Mouse (Mus musculus) telencephalon, adult 2 months (tissue): ENCODE measurements around the gene Hsf5.
A peak's percentile ranks its signal among the peaks of the same experiment; 100 is the strongest.

Experiments
- DNase-seq: peaks from one replicate; pipeline ENCODE4 v3.0.0-alpha.2; 2011; ENCODE audit warnings: low read depth, low spot score

Hsf5 gene

GRCm38 (mm10) chr11:87687246-87688225, 70.6 kb downstream of the Hsf5 start:
- no peak for DNase-seq

GRCm38 (mm10) chr11:87688478-87689203, 71.7 kb downstream of the Hsf5 start:
- no peak for DNase-seq

DNA sequence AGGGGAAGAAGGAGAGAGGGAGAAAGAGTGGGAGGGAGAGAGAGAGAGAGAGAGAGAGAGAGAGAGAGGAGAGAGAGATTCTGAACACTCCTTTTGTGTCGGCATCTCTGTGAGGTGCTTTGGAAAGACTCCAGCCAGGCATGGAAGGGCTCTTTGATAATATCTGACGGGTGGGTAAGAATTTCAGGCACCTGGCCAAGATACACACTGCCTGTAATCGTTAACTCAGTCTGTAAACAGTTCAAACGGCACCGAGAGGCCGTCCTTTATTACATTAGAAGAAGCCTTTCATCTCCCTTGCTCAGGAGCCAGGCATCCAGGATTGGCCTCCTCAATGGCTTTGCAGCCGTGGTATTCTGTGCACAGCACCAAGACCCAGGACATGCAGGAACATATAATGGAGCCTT, 72.4 kb downstream of the Hsf5 start:
- no peak for DNase-seq

DNA sequence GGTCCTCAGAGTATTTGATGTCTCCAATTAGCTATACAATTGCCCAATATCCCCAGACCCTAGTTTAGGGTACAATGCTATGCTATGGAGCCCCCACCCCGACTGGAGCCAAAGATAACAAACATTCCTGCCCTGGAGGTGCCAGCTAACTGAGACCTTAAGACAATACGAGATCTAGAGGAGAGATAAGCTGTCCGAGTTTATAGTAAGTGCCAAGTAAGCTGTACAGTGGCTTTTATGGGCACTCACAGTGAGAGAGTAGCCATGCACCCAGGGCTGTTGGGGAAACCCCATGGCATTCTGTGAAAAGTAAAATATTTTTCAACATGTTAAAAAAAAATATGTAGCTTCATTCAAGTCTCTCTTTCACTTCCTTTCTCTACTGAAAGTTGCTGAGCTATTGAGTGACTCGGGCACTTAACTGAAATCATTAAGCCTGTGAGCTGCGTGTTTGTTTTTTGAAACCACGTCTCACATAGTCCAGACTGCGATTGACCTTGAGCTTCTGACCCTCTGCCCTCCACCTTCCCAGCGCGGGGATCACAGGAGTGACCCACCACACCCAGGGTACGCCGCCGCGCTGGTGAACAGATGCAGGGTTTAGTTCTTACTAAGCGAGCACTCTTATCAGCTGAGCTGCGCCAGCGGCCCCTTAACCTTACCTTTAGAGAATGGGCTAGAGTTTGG, 73.2 kb downstream of the Hsf5 start:
- DNase-seq = no peak

DNA sequence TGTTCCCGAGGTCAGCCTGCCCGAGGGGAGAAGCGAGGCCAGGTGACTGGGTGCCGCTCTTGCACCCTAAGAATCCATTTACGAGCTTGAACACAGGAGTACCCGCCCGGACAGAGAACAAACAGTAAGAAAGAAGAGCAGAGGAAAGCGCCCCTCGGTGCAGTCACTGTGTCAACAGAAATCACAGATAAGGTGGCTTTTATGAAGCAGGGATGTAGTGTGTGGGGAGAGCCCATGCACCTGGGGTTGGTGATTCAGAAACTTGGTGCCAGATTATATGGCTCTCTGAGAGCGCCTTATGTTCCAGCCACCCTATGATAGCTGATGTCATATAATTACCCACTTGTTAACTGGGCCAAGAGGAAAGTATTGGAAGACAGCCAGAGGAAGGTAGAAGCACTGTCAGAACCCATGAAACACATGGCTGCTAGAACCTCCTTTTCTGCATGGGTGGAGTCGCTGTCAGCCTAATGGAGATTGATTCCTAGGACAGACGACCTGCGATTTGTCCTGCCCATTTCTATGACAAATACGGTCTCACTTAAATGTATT, 80.2 kb downstream of the Hsf5 start:
- no peak for DNase-seq

- no peak for DNase-seq
Measured at GRCm38 (mm10) chr11:87698126-87698525, 81.2 kb downstream of the Hsf5 start.

GRCm38 (mm10) chr11:87701108-87701507, 84.1 kb downstream of the Hsf5 start:
- no peak for DNase-seq

GRCm38 (mm10) chr11:87701877-87702620, 85.1 kb downstream of the Hsf5 start:
- no peak for DNase-seq

- DNase-seq = no peak
Measured at GRCm38 (mm10) chr11:87703654-87704053, 86.7 kb downstream of the Hsf5 start.

GRCm38 (mm10) chr11:87704289-87704688, 87.3 kb downstream of the Hsf5 start:
- DNase-seq = no peak

- DNase-seq = no peak
Measured at GRCm38 (mm10) chr11:87707570-87707969, 90.6 kb downstream of the Hsf5 start.

DNA sequence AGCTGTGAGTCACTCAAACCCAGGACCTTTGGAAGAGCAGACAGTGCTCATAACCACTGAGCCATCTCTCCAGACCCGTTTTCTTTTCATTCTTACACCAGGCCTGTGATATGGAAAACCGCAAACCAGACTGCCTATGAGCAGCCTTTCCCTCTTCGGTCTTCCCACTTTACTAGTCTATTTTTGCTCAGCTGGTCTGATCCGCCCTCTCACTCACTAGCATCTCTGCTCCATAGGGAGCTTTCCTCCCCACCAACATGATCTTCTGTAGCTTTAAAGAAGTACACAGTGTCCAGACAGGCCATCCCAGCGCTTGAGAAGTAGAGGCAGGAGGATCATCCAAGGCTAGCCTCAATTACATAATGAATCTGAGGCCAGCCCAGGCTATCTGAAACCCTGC, 92.0 kb downstream of the Hsf5 start:
- DNase-seq = peak; percentile 38
